Mouse (Mus musculus) CH12.LX (cell line): ENCODE data around the gene Atp6v0c. TPM values are rescaled to one million over a fixed set of nuclear protein-coding genes. Genes with fewer than 3 reads are reported as not detected.

ENCODE experiments used
- DNase-seq: peaks from one replicate; pipeline ENCODE4 v3.0.0-alpha.2; 2013; ENCODE audit errors: extremely low read depth
- H3K27ac ChIP-seq: 2 replicates; pipeline ENCODE4 v1.5.1; 2012; ENCODE audit warnings: low read depth, mild to moderate bottlenecking, control low read depth, moderate library complexity; ENCODE audit not compliant: insufficient read depth
- H3K27me3 ChIP-seq: replicated peaks from 2 replicates; pipeline ENCODE3; 2012; ENCODE audit warnings: inconsistent platforms
- H3K36me3 ChIP-seq, 2 experiments: replicated peaks in 1 of 2; 2 replicates each; pipeline versions ENCODE3 to v1.6.1; 2012; ENCODE audit warnings: inconsistent platforms in 1 of 2, low read length in 1 of 2, mild to moderate bottlenecking in 1 of 2, mixed read lengths in 1 of 2, moderate library complexity in 1 of 2; ENCODE audit not compliant: control insufficient read depth in 1 of 2, insufficient read depth in 1 of 2
- H3K4me1 ChIP-seq, 2 experiments: 2 replicates each; pipeline ENCODE4 v1.6.1; 2012; ENCODE audit warnings: inconsistent platforms in 1 of 2, moderate library complexity in 1 of 2; ENCODE audit not compliant: insufficient read depth in 2 of 2, control insufficient read depth in 1 of 2
- H3K4me2 ChIP-seq: 2 replicates; pipeline ENCODE4 v1.6.1; 2012; ENCODE audit warnings: low read depth, mild to moderate bottlenecking, control low read depth; ENCODE audit not compliant: poor library complexity, insufficient read depth, severe bottlenecking
- H3K4me3 ChIP-seq, 3 experiments: fragments of 150-350 bp in 1 of 3; sonication (generic) in 1 of 3; replicated peaks in 1 of 3; 2 replicates each; pipeline versions ENCODE3 to v1.5.1; 2011 to 2012; ENCODE audit warnings: low read depth in 2 of 3, low read length in 2 of 3, mild to moderate bottlenecking in 2 of 3, moderate library complexity in 2 of 3, control low read depth in 1 of 3, improper control_type of control experiment in 1 of 3, inconsistent platforms in 1 of 3, mixed read lengths in 1 of 3; ENCODE audit not compliant: poor library complexity in 1 of 3
- H3K79me2 ChIP-seq: replicated peaks from 2 replicates; pipeline ENCODE4 v1.6.1; 2012; ENCODE audit warnings: mild to moderate bottlenecking, moderate library complexity; ENCODE audit not compliant: control insufficient read depth, poor library complexity, insufficient read depth, severe bottlenecking; ENCODE audit errors: extremely low read depth
- H3K9ac ChIP-seq: 2 replicates; pipeline ENCODE4 v1.6.1; 2012; ENCODE audit warnings: low read depth, mild to moderate bottlenecking, control low read depth, moderate library complexity; ENCODE audit not compliant: insufficient read depth
- H3K9me3 ChIP-seq: replicated peaks from 2 replicates; pipeline ENCODE3; 2012; ENCODE audit warnings: low read length, inconsistent platforms, mixed read lengths
- BHLHE40 ChIP-seq: IDR thresholded peaks from 2 replicates; pipeline ENCODE4 v1.6.1; 2011; ENCODE audit warnings: mild to moderate bottlenecking, low read depth, low read length, improper control_type of control experiment
- CHD2 ChIP-seq: IDR thresholded peaks from 2 replicates; pipeline ENCODE4 v1.6.1; 2011; ENCODE audit warnings: low read length, improper control_type of control experiment
- EP300 ChIP-seq: IDR thresholded peaks from 2 replicates; pipeline ENCODE4 v1.6.1; 2011; ENCODE audit warnings: low read length, improper control_type of control experiment
- ETS1 ChIP-seq: conservative IDR thresholded peaks from 2 replicates; pipeline ENCODE4 v1.6.1; 2012; ENCODE audit warnings: low read depth, mild to moderate bottlenecking, inconsistent platforms, low read length, improper control_type of control experiment, moderate library complexity
- JUND ChIP-seq: conservative IDR thresholded peaks from 2 replicates; pipeline ENCODE4 v1.6.1; 2011; ENCODE audit warnings: low read depth, low read length, improper control_type of control experiment
- MAFK ChIP-seq: IDR thresholded peaks from 2 replicates; pipeline ENCODE4 v1.6.1; 2011; ENCODE audit warnings: low read length, improper control_type of control experiment; ENCODE audit not compliant: insufficient replicate concordance
- MEF2A ChIP-seq: IDR thresholded peaks from 2 replicates; pipeline ENCODE4 v1.6.1; 2014; ENCODE audit warnings: low read depth, mild to moderate bottlenecking, inconsistent platforms, low read length, improper control_type of control experiment, borderline replicate concordance
- MXI1 ChIP-seq: IDR thresholded peaks from 2 replicates; pipeline ENCODE4 v1.6.1; 2011; ENCODE audit warnings: mild to moderate bottlenecking, low read depth, low read length, improper control_type of control experiment
- PAX5 ChIP-seq: IDR thresholded peaks from 2 replicates; pipeline ENCODE4 v1.6.1; 2012; ENCODE audit warnings: low read length, inconsistent platforms, mixed read lengths
- POLR2A ChIP-seq: IDR thresholded peaks from 2 replicates; pipeline ENCODE4 v1.6.1; 2011; ENCODE audit warnings: low read depth, mild to moderate bottlenecking, improper control_type of control experiment, low read length
- POLR2AphosphoS2 ChIP-seq: IDR thresholded peaks from 2 replicates; pipeline ENCODE4 v1.6.1; 2011; ENCODE audit warnings: low read depth, low read length, improper control_type of control experiment
- TBP ChIP-seq: conservative IDR thresholded peaks from 2 replicates; pipeline ENCODE4 v1.6.1; 2011; ENCODE audit warnings: low read depth, low read length, improper control_type of control experiment
- TCF12 ChIP-seq: IDR thresholded peaks from 2 replicates; pipeline ENCODE4 v1.6.1; 2014; ENCODE audit warnings: low read depth, mild to moderate bottlenecking, inconsistent platforms, low read length, improper control_type of control experiment
- USF1 ChIP-seq: IDR thresholded peaks from 2 replicates; pipeline ENCODE4 v1.6.1; 2014; ENCODE audit warnings: low read depth, mild to moderate bottlenecking, inconsistent platforms, low read length, improper control_type of control experiment
- ZKSCAN1 ChIP-seq: IDR thresholded peaks from 2 replicates; pipeline ENCODE4 v1.6.1; 2012; ENCODE audit warnings: low read depth, inconsistent platforms, low read length, improper control_type of control experiment, borderline replicate concordance
- ZNF384 ChIP-seq: IDR thresholded peaks from 2 replicates; pipeline ENCODE4 v1.6.1; 2012; ENCODE audit warnings: low read depth, low read length, improper control_type of control experiment, inconsistent platforms
- dilution Hi-C: fragments of 300-500 bp; cut with MboI; formaldehyde crosslinking; loops from 2 replicates; pipeline ENCODE4 v1.14.3; 2020; ENCODE audit warnings: low sequenced_read_pairs; ENCODE audit not compliant: extremely low pct_unique_long_range_greater_than_20kb, extremely low pct_ligation_motif_present
- in situ Hi-C: fragments of 300-500 bp; cut with MboI; formaldehyde crosslinking; loops from 3 replicates; pipeline ENCODE4 v1.14.3; 2019; ENCODE audit warnings: low sequenced_read_pairs, low pct_ligation_motif_present, low pct_unique_long_range_greater_than_20kb, mixed read lengths
- polyA plus RNA-seq: library from polyadenylated mRNA; unstranded; fragments of >175 nt; gene quantifications from 2 replicates; pipeline ENCODE4 v1.2.1, GENCODE M21; 2012; ENCODE audit warnings: low read depth; ENCODE audit not compliant: insufficient read length
- total RNA-seq, 2 experiments: library from RNA; depleted of rRNA; stranded (reverse); fragments of 300-350 nt in 1 of 2; fragments of >200 nt in 1 of 2; gene quantifications; 2 replicates each; pipeline ENCODE4 v1.2.3; 2012 to 2014

Gene Atp6v0c
- total and polyA plus RNA-seq, 3 experiments: 49.1 to 407 (median 83.2) TPM

DNA sequence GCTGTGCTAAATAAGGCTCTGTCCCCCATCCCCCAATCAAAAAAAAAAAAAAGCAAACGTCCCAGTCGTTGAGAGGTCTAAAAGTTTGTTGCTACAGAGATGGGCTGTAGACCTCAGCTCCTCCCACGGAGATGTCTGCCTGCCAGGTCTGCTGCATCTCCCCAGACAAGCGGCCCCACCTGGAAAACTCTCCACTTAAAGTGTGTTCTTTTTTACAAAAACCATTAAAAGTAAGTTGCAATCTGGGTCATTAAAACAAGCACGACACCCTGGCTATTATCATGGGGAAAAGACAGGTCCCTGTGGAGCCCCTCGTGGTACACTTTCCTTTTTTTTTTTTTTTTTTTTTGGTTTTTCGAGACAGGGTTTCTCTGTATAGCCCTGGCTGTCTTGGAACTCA is 18.1 kb downstream of the Atp6v0c start:
- no peak overlapping the region for H3K4me3 ChIP-seq
- no peaks in the 10 kb centered on the region for H3K9me3 ChIP-seq
- in situ Hi-C loops: no loop called here
- DNase-seq: no peak
- no peak overlapping the region; the same call in 1 of the 2 replicates for H3K9ac ChIP-seq
- H3K4me1 ChIP-seq: peaks cover 2 to 20% of the 10 kb centered on the region in 2 experiments; a peak in 2 of 4 replicates
- no peaks in the 10 kb centered on the region for H3K79me2 ChIP-seq
- dilution Hi-C loops: no loop called here
- no peaks in the 10 kb centered on the region for H3K27me3 ChIP-seq
- no peaks in the 10 kb centered on the region for H3K36me3 ChIP-seq
- TF ChIP-seq MEF2A: no peak
- TF ChIP-seq ZNF384: peak; percentile 50; the same call in 1 of the 2 replicates
- TF ChIP-seq ETS1: no peak
- TF ChIP-seq ZKSCAN1: no peak
- H3K27ac ChIP-seq: no peak overlapping the region
- peak overlapping the region; percentile 26 for H3K4me2 ChIP-seq

DNA sequence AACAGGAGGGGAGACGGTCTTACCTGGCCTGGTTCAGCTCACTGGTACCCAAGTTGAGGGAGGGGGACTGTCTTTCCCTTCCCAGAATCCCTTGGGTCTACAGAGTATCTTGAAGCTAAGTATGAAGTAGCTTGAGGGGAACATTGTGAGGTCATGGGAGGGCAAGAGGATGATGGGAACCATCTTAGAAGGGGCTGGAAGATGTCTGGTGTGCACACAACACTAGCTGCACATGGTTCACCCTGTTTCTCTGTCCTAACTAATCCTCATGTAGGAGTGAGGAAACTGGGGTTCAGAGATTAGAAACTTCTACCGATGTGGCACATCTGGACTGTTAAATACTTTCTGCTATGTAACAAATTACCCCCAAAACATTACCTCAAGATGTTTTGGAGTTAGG is 18.7 kb downstream of the Atp6v0c start, which contains the start of gene Pdpk1:
Pdpk1 (minus strand) TSS at position 101 of the 400 bp plus-strand sequence.
- DNase-seq: no peak
- no peak within 1 kb of the TSS for H3K27ac ChIP-seq
- peak within 1 kb of the TSS; percentile 26 for H3K4me2 ChIP-seq
- H3K4me3 ChIP-seq: peak within 1 kb of the TSS; percentile 42 to 53 (median 50)
- peaks cover 2 to 20% of the 10 kb centered on the region in 2 experiments; a peak in 2 of 4 replicates for H3K4me1 ChIP-seq
- no peaks in the 10 kb centered on the region for H3K79me2 ChIP-seq
- H3K27me3 ChIP-seq: no peaks in the 10 kb centered on the region
- no peaks in the 10 kb centered on the region for H3K36me3 ChIP-seq
- TF ChIP-seq EP300 (no peak), ZNF384 (no peak), JUND (no peak), MXI1 (no peak), MAFK (no peak), TCF12 (no peak), POLR2A (no peak), BHLHE40 (no peak), CHD2 (no peak), USF1 (no peak), PAX5 (no peak), POLR2AphosphoS2 (no peak), TBP (no peak)
- dilution Hi-C loops: no loop called here
- in situ Hi-C loops: no loop called here
- peak within 1 kb of the TSS; percentile 2; the same call in 1 of the 2 replicates for H3K9ac ChIP-seq
- H3K9me3 ChIP-seq: no peaks in the 10 kb centered on the region
